Mouse (Mus musculus): ENCODE data around the gene Pyroxd2.

Gene Pyroxd2

DNA sequence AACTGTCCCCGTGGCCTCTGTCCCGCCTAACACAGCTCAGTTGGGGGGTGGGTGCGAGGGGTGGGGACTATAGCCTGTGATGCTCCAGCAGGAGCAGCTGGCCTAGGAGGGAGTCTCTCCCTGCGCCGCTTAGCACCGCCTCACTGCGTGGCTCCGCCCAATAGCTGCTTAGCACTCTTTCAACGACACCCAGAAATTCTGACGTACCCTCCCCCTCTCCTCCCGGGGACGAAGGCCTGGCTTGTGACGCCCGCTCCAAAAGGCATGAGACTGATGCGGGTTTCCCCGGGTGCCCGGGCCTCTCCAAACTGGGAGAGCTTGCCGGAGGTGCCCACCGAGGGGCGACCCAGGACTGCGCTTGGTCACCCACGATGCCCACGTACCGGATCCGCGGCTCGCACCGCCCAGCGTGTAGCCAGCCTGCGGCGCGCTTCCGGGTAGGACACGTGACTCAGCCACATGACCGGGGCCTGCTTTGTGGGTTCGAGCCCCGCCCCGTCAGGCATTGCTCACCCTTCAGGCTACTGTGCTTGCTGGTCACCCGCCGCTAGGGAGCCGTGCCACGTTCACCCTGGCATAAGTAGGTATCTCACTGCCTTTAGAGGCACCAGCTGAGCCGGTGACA is 27.1 kb upstream of the Pyroxd2 start, which contains the start of gene Hps1:
Gene Hps1, minus strand, starts transcription at position 448 of the 625 bp plus-strand sequence.
- Histone ChIP-seq H3K4me3 (replicated peaks; ENCODE audit: low read length) (peak within 1 kb of the TSS; percentile 85), H3K36me3 (ENCODE audit: insufficient read depth, low read length) (0 out of 2 replicates have a peak, but pooled peaks cover 3% of the 10 kb centered on the region), H3K9me3 (ENCODE audit: low read length) (no peaks in the 10 kb centered on the region), H3K4me1 (replicated peaks; ENCODE audit: low read depth, low read length) (peaks cover 23% of the 10 kb centered on the region), H3K27me3 (ENCODE audit: insufficient read depth, low read length) (peaks cover 1% of the 10 kb centered on the region; the same call in 1 of the 2 replicates)
- no peak for TF ChIP-seq NANOG (IDR thresholded peaks at IDR 0.05; ENCODE audit: borderline replicate concordance, low read length)
- no peak for TF ChIP-seq POU5F1 (IDR thresholded peaks at IDR 0.05; ENCODE audit: borderline replicate concordance, low read length)
- no peak for TF ChIP-seq CTCF (conservative IDR thresholded peaks at IDR 0.05; ENCODE audit: low read length)

DNA sequence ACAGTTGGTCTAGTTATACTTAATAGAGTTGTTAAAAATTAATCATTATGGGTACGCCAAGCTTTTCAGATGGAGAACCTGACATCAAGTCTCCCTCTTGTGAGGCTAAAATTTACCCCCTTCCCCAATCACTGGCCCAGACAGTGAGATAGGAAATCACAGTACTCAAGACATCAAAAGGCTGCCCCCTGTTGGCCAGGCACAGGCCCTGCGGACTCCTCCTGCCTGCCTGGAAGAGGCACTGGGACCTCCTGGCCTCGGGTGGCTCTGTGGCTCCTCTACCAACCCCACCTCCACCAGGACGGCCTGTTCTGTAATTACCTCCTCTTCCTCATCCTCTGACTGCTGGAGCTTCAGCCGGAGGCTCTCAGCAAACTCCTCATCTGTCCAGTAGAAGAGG is 25.2 kb upstream of the Pyroxd2 start:
- peaks cover 22% of the 10 kb centered on the region for H3K4me1 ChIP-seq (replicated peaks; ENCODE audit: low read depth, low read length)
- 0 out of 2 replicates have a peak, but pooled peaks cover 3% of the 10 kb centered on the region for H3K36me3 ChIP-seq (ENCODE audit: insufficient read depth, low read length)
- peak; percentile 71 for TF ChIP-seq CTCF (conservative IDR thresholded peaks at IDR 0.05; ENCODE audit: low read length)
- no peak for TF ChIP-seq NANOG (IDR thresholded peaks at IDR 0.05; ENCODE audit: borderline replicate concordance, low read length)
- H3K9me3 ChIP-seq (ENCODE audit: low read length): no peaks in the 10 kb centered on the region
- H3K4me3 ChIP-seq (replicated peaks; ENCODE audit: low read length): 0 out of 2 replicates have a peak overlapping the region, but pooled peaks have one; percentile 17
- H3K27me3 ChIP-seq (ENCODE audit: insufficient read depth, low read length): no peaks in the 10 kb centered on the region

DNA sequence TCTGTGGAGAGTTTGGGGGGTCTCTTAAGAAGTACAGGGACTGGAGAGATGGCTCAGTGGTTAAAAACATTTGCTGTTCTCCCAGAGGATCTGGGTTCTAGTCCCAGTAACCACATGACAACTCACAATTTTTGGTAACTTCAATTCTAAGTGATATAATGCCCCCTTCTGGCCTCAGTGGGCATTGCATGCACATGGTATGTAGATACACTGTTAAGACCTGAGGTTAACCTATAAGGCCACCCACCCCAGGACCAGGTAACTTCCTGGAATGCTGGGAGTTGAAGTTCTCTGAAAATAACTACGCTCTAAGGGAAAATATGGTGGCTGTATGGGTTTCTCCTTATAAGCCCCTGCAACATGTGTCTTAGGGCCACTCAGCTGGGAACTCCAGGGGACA is 24.2 kb upstream of the Pyroxd2 start:
- H3K36me3 ChIP-seq (ENCODE audit: insufficient read depth, low read length): 0 out of 2 replicates have a peak, but pooled peaks cover 3% of the 10 kb centered on the region
- H3K9me3 ChIP-seq (ENCODE audit: low read length): no peaks in the 10 kb centered on the region
- peaks cover 22% of the 10 kb centered on the region for H3K4me1 ChIP-seq (replicated peaks; ENCODE audit: low read depth, low read length)
- H3K27me3 ChIP-seq (ENCODE audit: insufficient read depth, low read length): no peaks in the 10 kb centered on the region
- TF ChIP-seq NANOG (IDR thresholded peaks at IDR 0.05; ENCODE audit: borderline replicate concordance, low read length) (no peak), POU5F1 (IDR thresholded peaks at IDR 0.05; ENCODE audit: borderline replicate concordance, low read length) (no peak), CTCF (conservative IDR thresholded peaks at IDR 0.05; ENCODE audit: low read length) (peak; percentile 72)
- H3K4me3 ChIP-seq (replicated peaks; ENCODE audit: low read length): no peak overlapping the region

DNA sequence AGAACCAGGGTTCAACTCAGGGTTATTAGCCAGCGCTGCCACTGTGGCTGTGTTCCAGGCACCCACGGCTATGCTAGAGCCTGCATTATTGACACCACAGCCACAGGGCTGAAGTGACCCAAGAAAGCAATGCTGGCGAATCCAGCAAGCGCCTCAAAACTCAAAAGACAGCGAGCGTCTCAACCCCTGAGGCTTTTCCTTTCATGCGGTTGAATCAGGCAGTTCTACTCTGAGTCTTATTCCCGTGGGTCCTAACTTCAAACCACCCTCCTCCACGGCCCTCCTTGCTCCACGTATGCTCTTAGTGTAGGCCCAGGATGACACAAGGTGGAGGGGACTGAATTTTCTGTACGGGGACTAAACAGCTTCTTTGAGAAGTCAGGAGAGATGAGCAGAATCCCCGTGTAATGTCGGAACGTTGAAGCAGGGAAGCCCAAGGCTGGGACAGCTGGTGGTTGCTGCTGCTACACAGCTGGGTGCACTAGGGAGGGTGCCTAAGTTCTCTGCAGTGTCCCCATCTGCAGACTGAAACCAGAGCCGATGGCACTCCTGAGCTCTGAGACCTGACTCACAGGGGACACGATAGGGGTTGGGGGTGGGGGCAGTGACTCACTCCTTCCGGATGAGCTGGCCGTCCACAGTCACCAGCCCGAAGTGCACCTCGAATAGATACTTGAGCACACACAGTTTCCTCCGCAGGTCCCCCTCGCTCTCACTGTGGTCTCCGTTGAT is 17.7 kb upstream of the Pyroxd2 start:
- Histone ChIP-seq H3K4me3 (replicated peaks; ENCODE audit: low read length) (no peak overlapping the region), H3K36me3 (ENCODE audit: insufficient read depth, low read length) (peaks cover 61% of the 10 kb centered on the region), H3K4me1 (replicated peaks; ENCODE audit: low read depth, low read length) (peaks cover 8% of the 10 kb centered on the region), H3K27me3 (ENCODE audit: insufficient read depth, low read length) (no peaks in the 10 kb centered on the region), H3K9me3 (ENCODE audit: low read length) (no peaks in the 10 kb centered on the region)
- TF ChIP-seq CTCF (conservative IDR thresholded peaks at IDR 0.05; ENCODE audit: low read length): no peak
- TF ChIP-seq NANOG (IDR thresholded peaks at IDR 0.05; ENCODE audit: borderline replicate concordance, low read length): no peak
- TF ChIP-seq POU5F1 (IDR thresholded peaks at IDR 0.05; ENCODE audit: borderline replicate concordance, low read length): no peak

DNA sequence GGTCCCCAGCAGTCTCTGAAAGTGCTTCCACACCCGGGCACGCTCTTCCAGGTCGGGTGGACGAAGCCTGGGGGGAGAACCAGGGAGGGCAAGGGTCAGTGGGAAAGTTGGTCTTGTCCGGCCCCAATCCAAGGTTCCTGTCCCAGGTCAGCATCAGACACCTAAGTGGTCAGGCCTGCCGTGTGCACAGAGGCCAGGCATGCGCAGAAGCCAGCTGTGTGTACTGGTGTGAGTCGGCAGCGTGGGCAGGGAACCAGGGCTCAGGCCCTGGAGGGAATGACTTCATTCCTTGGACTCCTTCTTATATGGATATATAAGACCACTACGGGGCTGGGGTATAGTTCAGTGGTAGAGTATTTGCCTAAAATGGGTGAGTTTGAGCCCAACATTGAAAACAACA is 17.1 kb upstream of the Pyroxd2 start:
- H3K4me1 ChIP-seq (replicated peaks; ENCODE audit: low read depth, low read length): peaks cover 13% of the 10 kb centered on the region
- H3K4me3 ChIP-seq (replicated peaks; ENCODE audit: low read length): no peak overlapping the region
- TF ChIP-seq POU5F1 (IDR thresholded peaks at IDR 0.05; ENCODE audit: borderline replicate concordance, low read length): no peak
- TF ChIP-seq CTCF (conservative IDR thresholded peaks at IDR 0.05; ENCODE audit: low read length): no peak
- no peak for TF ChIP-seq NANOG (IDR thresholded peaks at IDR 0.05; ENCODE audit: borderline replicate concordance, low read length)
- no peaks in the 10 kb centered on the region for H3K9me3 ChIP-seq (ENCODE audit: low read length)
- peaks cover 60% of the 10 kb centered on the region for H3K36me3 ChIP-seq (ENCODE audit: insufficient read depth, low read length)
- no peaks in the 10 kb centered on the region for H3K27me3 ChIP-seq (ENCODE audit: insufficient read depth, low read length)

DNA sequence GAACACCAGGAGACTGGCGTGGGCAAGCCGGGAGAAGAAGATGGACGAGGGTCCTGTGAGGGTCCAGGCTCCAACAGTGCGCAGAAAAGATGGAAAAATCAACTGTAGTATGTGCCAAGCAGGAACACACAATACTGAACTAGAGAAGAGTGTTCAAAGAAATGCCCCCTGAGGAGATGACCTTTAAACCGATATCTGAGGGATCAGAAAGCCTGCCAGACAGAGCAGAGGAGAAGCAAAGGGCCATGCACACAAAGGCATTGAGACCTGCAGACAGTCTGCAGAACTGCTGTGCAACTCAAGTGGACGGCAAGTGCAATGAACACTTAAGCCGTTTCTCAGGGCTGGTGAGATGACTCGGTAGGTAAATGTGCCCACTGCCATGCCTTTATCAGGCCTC is 14.8 kb upstream of the Pyroxd2 start:
- H3K27me3 ChIP-seq (ENCODE audit: insufficient read depth, low read length): no peaks in the 10 kb centered on the region
- H3K9me3 ChIP-seq (ENCODE audit: low read length): no peaks in the 10 kb centered on the region
- peaks cover 69% of the 10 kb centered on the region for H3K36me3 ChIP-seq (ENCODE audit: insufficient read depth, low read length)
- no peak overlapping the region for H3K4me3 ChIP-seq (replicated peaks; ENCODE audit: low read length)
- TF ChIP-seq POU5F1 (IDR thresholded peaks at IDR 0.05; ENCODE audit: borderline replicate concordance, low read length) (no peak), NANOG (IDR thresholded peaks at IDR 0.05; ENCODE audit: borderline replicate concordance, low read length) (no peak), CTCF (conservative IDR thresholded peaks at IDR 0.05; ENCODE audit: low read length) (no peak)
- peaks cover 29% of the 10 kb centered on the region for H3K4me1 ChIP-seq (replicated peaks; ENCODE audit: low read depth, low read length)

DNA sequence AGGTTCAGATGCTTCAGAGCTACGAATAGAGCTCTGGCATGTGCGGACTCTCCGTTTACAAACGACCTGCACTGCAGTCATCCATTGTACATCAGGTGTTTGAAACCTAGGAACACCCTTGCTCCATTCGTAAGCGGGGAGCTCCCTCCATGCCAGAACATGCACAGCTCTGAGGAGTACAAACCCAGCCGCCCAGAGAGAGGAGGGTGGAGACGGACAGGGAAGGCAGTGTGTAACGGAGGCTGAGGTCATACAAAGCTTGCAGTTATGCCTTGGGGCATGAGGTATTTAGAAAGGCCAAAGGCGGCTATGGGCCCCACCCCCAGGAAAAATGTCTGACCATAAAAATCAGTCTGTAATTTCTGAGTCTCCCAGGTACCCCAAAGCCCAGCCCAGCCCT is 11.8 kb upstream of the Pyroxd2 start:
- no peaks in the 10 kb centered on the region for H3K27me3 ChIP-seq (ENCODE audit: insufficient read depth, low read length)
- H3K36me3 ChIP-seq (ENCODE audit: insufficient read depth, low read length): peaks cover 77% of the 10 kb centered on the region
- no peaks in the 10 kb centered on the region for H3K9me3 ChIP-seq (ENCODE audit: low read length)
- 0 out of 2 replicates have a peak overlapping the region, but pooled peaks have one; percentile 4 for H3K4me3 ChIP-seq (replicated peaks; ENCODE audit: low read length)
- no peak for TF ChIP-seq CTCF (conservative IDR thresholded peaks at IDR 0.05; ENCODE audit: low read length)
- no peak for TF ChIP-seq POU5F1 (IDR thresholded peaks at IDR 0.05; ENCODE audit: borderline replicate concordance, low read length)
- no peak for TF ChIP-seq NANOG (IDR thresholded peaks at IDR 0.05; ENCODE audit: borderline replicate concordance, low read length)
- H3K4me1 ChIP-seq (replicated peaks; ENCODE audit: low read depth, low read length): peaks cover 29% of the 10 kb centered on the region

DNA sequence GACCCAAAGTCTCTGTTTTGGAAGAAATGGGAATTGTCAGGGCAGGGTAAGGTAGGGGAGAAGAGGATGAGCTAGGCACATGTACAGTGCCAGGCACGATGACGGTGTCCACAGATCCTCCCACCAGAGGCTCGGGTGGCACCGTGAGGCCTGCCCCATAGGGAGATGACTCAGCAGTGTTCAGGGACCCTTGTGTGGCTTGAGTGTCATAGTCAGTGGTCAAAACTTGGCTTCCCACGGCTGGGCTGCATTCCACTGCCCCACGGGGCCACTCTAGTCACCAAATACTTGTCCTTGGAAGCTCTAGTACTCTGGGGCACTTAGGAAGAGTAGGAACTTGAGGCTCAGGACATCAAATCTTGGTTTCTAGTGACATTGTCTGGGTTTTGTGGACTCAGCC is 4.1 kb upstream of the Pyroxd2 start:
- Histone ChIP-seq H3K27me3 (ENCODE audit: insufficient read depth, low read length) (peaks cover 1% of the 10 kb centered on the region; the same call in 1 of the 2 replicates), H3K9me3 (ENCODE audit: low read length) (no peaks in the 10 kb centered on the region), H3K4me1 (replicated peaks; ENCODE audit: low read depth, low read length) (peaks cover 21% of the 10 kb centered on the region), H3K36me3 (ENCODE audit: insufficient read depth, low read length) (peaks cover 42% of the 10 kb centered on the region), H3K4me3 (replicated peaks; ENCODE audit: low read length) (no peak overlapping the region)
- TF ChIP-seq NANOG (IDR thresholded peaks at IDR 0.05; ENCODE audit: borderline replicate concordance, low read length) (no peak), POU5F1 (IDR thresholded peaks at IDR 0.05; ENCODE audit: borderline replicate concordance, low read length) (no peak), CTCF (conservative IDR thresholded peaks at IDR 0.05; ENCODE audit: low read length) (no peak)
